Mouse (Mus musculus) cerebellum, adult 18-20 months (tissue): ENCODE data around the gene Vamp2.

Experiments
- DNase-seq, 2 experiments: peaks; one replicate each; pipeline ENCODE4 v3.0.0; 2021

Gene Vamp2

GRCm38 (mm10) chr11:69135361-69135760 lies 47.1 kb downstream of the Vamp2 start:
- no peak for DNase-seq
